Mouse (Mus musculus) liver (tissue): ENCODE data around the gene Lcp2.
"Not testable (repeated sequence)": the region's sequence is repeated elsewhere in the genome, so short reads cannot be mapped to it uniquely, and the experiment has no call there.

Experiments used
- DNase-seq: peaks from one replicate; pipeline ENCODE4 v3.0.0-alpha.2; 2020; ENCODE audit warnings: mixed read lengths

The Lcp2 gene

DNA sequence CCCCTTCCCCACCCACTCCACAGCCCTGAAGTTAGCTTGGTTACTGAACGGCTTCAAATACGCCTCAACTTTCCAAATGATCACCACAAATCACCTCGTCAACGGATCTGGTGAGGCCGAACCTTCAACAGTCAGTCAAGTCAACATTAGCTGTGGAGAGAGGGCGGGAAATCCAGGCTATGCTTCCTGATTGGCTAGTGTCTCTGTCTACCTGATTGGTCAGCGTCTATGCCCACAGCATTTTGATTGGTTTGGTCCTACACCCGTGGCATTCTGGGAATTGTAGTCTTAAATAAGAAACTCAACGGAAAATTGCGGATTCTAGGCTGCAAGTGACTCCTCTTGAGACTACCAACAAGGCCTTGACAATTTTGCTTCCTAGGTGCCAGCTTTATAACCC lies 51.7 kb downstream of the Lcp2 start, which contains the start of gene 4930469K13Rik:
Gene 4930469K13Rik (minus strand): TSS at position 133 of the 400 bp plus-strand sequence.
- DNase-seq, result no peak

DNA sequence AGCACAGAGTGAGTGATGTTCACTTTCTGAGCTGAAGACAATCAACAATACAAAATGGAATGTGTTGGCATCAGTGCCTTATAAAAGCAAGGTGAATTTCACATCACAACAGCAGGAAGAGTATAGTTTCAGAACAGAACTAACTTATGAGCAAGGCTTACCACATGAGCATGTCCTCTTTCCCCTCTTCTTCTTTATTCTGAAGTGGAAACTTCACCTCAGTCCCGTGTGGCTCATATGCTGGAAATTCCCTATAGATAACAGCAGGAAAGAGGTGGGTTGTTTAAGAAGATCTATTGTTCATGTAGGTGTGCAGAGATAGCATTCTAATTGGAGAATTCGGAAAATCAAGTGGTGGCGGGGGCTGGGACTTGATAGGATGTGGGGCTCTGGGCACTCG lies 55.1 kb downstream of the Lcp2 start:
- DNase-seq, result no peak

- no peak for DNase-seq
Measured at GRCm38 (mm10) chr11:34104919-34105318, 58.2 kb downstream of the Lcp2 start.

DNA sequence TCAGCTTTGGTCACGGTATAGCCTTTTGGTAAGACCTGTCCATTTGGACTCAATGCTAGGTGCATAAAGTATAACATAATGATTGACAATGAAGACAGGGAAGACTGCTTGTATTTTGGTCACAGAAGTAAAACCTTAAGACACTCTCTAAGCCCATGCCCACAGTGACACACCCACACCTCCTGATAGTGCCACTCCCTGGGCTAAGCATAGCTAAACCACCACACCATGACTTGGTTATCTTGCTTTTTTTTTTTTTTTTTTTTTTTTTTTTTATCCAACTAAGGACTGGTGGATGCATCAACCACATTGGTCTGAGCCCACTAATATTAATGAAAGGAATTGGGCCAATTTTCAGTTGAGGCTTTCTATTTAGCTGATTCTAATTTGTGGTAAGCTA lies 62.5 kb downstream of the Lcp2 start:
- no peak for DNase-seq

DNA sequence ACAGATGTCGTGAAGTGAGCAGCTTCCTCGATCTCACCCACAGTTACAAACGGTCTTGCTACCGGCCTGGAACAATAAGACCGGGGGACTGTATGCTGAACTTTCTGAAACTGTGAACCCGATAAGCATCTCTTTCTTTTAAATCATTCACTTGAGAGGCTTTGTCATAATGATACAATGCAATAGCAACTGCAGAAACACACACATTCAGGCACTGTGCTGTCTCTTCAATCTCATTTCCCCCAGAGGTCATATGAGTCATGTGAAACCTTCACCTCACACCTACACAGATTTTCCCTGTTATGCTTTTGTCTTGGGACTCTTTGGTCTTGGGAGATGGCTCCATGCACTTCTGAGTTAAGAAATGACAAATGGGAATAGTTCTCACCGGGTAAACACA lies 65.2 kb downstream of the Lcp2 start:
- DNase-seq, result no peak

GRCm38 (mm10) chr11:34112781-34113380 lies 66.2 kb downstream of the Lcp2 start:
- DNase-seq, result no peak

DNA sequence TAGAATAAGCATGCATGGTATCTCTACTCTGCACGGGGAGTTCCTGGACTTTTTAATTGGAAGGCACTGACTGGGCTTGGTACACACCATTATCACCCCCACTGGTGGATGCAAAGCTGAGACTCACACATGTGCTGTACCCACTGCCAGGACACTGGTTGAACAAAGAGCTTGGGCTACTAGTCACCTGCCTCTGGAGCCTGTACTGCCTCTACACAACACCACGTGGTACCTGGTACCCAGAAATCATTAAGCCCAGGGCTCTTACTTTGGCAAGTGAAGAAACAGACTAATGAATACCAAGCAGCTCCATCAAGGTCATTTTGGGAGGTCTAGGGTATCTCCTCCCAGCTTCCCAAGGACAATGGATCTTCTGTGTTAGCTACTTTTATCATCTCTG lies 67.0 kb downstream of the Lcp2 start:
- no peak for DNase-seq

DNA sequence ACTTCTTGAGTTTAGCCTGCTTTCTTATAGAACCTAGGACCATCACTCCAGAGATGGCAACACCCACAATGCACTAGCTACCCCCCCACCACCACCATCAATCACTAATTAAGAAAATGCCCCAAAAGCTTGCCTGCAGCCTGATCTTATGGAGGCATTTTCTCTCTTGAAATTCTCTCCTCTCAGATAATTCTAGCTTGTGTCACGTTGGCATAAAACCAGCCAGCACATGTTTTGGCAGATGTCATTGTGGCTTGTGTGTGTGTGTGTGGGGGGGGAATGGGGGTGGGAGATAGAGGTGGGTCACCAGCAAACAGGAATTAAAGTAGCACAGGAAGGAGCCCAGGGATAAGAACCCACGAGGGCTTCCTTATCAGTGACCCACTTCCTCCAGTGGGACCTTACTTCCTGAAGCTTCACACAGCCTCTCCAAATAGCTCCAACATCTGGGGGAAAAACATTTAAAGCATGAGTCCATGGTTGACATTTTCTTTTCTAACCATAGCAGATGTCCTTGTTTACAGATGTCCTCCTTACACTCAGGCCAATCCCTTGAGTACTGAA lies 69.9 kb downstream of the Lcp2 start:
- peak; percentile 7 for DNase-seq

DNA sequence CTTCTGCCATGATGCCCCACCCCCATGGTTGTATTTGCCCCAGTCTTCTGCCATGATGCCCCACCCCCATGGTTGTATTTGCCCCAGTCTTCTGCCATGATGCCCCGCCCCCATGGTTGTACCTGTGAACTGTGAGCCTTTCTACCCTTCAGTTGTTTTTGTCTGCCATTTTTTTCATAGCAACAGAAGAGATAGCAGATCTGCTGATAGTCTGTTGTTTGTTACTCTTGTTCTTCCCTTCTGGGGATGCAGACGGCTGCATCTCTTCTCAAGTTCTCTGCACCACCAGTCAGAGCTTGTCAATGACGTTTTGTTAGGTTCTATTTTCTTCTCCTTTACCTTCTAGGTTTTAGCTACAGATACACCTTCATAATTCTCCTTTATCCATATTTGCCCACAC lies 70.9 kb downstream of the Lcp2 start:
- no peak for DNase-seq

DNA sequence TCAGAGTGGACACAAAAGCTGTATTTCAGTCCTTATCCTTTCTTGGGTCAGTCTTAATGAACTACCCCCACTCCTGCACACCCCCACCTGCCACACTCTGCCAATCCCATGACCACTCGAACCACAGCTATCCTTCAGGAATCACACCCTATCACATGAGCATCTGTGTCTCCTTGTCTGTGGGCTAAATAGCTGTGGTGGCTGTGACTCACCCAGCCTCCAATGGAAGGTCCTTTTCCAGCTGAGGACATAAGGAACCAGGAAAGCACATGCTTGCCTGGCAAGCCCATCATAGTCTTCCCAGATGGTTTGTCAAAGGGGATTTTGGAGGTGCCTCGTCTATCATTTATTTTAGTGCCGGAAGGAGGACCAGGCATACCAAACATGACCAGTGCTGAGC lies 71.6 kb downstream of the Lcp2 start:
- no peak for DNase-seq

DNA sequence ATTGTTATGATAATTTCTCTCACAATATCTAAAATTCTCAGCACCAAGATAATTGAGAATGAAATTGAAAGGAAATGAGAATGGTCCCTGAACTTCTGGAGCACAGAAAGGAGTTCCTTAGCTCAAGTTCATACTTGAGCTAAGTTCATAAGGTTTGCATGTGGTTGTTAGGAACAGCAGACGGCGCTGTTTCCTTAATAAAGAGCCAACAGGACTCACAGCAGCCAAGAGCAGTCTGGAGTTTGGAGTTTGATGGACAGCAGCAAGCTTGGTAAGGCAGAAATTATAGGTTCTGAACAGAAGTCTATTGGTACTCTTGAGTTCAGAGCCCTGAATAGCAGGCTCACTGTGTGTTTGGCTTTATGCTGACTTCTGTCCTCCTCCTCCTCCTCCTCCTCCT lies 76.4 kb downstream of the Lcp2 start:
- DNase-seq, result peak; percentile 23

DNA sequence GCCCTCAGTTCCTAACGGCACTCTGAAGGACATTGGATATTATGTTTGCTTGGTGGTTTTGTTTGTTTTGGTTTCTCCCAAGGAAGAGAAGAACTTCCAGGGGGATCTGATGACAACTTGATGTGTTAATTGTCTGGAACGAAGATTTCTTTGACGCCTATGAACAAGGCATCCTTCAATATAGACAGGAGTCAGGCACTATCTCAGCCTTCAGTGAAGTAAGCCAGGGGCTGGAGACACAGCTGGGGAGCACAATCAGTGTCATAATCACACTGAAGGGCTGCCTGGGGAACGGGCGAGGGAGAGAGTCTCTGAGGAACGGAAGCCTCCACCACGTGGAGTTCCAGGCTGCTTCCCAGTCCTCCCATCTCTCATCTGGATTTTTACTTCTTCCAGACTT lies 78.1 kb downstream of the Lcp2 start:
- no peak for DNase-seq

DNA sequence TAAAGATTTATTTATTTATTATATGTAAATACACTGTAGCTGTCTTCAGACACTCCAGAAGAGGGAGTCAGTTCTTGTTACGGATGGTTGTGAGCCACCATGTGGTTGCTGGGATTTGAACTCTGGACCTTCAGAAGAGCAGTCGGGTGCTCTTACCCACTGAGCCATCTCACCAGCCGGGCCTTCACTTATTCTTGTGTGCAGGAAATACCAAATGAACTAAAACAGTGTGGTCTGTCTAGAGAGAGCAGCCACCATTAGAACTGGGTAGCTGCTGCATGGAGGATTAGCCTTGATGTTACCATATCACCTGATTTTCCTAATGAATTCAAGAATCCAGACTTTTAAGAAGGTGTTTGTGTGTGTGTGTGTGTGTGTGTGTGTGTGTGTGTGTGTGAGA lies 79.0 kb downstream of the Lcp2 start:
- not testable (repeated sequence) for DNase-seq

- DNase-seq, result no peak
Measured at GRCm38 (mm10) chr11:34128412-34128811, 81.7 kb downstream of the Lcp2 start.

DNA sequence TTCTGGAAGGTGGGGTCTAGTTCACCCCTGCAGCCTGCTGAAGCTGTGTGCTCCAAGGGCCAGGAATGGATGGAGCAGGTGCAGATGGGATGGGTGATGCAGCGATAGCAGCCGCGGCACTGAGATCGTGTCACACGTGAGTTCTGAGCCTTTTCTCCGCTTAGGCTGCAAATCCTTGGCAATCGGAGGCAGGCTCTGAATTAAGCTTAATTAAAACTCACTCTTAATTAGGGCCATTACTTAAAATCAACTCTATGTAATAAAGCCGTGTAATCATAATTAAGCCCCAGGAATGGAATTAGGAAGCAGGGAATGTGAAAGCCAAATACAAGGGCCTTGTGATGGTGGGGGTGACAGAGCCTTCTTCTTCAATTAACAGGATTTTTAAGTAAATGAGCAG lies 92.6 kb downstream of the Lcp2 start:
- DNase-seq, result no peak
